Mouse (Mus musculus): ENCODE measurements around the gene Zic4. TPM values are rescaled to one million over a fixed set of nuclear protein-coding genes. Genes with fewer than 3 reads are reported as not detected.

Zic4 gene
- total RNA-seq (2014; rRNA removed) (54.7 and 73.4 TPM in 2 replicates), polyA plus RNA-seq (2015; fragmentation: Nextera tagmentation; extraction: Ambion mirVana) (22.2 and 33.5 TPM in 2 replicates)

GRCm38 (mm10) chr9:91361856-91362601 lies at the start of gene Zic4:
Zic4 (plus strand) TSS chr9:91362413.
- DNase-seq (ENCODE audit: low spot score), result peak; percentile 64
- TF ChIP-seq CTCF (IDR thresholded peaks at IDR 0.05), result no peak
- under 1% methylated on average over 45 of the region's 45 CpGs for WGBS

GRCm38 (mm10) chr9:91347591-91347990 lies 14.6 kb upstream of the Zic4 start:
- Histone ChIP-seq H3K4me3 (ENCODE audit: low read depth, low read length) (no peak overlapping the region), H3K4me1 (ENCODE audit: insufficient read depth, low read length) (no peaks in the 10 kb centered on the region), H3K36me3 (ENCODE audit: insufficient read depth, low read length) (no peaks in the 10 kb centered on the region), H3K4me2 (ENCODE audit: low read depth, low read length, poor library complexity, severe bottlenecking) (no peak overlapping the region), H3K27ac (ENCODE audit: low read depth, low read length) (no peak overlapping the region), H3K9me3 (ENCODE audit: low read length) (no peaks in the 10 kb centered on the region), H3K27me3 (ENCODE audit: insufficient read depth, low read length) (peaks cover 15% of the 10 kb centered on the region), H3K9ac (replicated peaks; ENCODE audit: low read length, poor library complexity, severe bottlenecking) (no peak overlapping the region)
- DNase-seq (ENCODE audit: low spot score), result no peak
- no peak for TF ChIP-seq CTCF (IDR thresholded peaks at IDR 0.05)
- WGBS, result 75% methylated on average over 2 of the region's 2 CpGs
- no peak for ATAC-seq (ENCODE audit: low FRiP score)

More at GRCm38 (mm10) chr9:91361856-91362601, at the start of gene Zic4:
- H3K4me2 ChIP-seq (ENCODE audit: low read depth, low read length, poor library complexity, severe bottlenecking), result peak within 1 kb of the TSS; percentile 46
- H3K27me3 ChIP-seq (ENCODE audit: insufficient read depth, low read length), result peaks cover 33% of the 10 kb centered on the region
- ATAC-seq (ENCODE audit: low FRiP score), result peak; percentile 33; the same call in 1 of the 2 replicates
- peak within 1 kb of the TSS; percentile 64 for H3K9ac ChIP-seq (replicated peaks; ENCODE audit: low read length, poor library complexity, severe bottlenecking)
- no peaks in the 10 kb centered on the region for H3K9me3 ChIP-seq (ENCODE audit: low read length)
- H3K36me3 ChIP-seq (ENCODE audit: insufficient read depth, low read length), result no peaks in the 10 kb centered on the region
- H3K27ac ChIP-seq (ENCODE audit: low read depth, low read length), result peak within 1 kb of the TSS; percentile 81
- no peaks in the 10 kb centered on the region for H3K4me1 ChIP-seq (ENCODE audit: insufficient read depth, low read length)
- H3K4me3 ChIP-seq (ENCODE audit: low read depth, low read length), result peak within 1 kb of the TSS; percentile 49

- H3K4me3 ChIP-seq (ENCODE audit: low read depth, low read length), result no peak overlapping the region
- H3K9me3 ChIP-seq (ENCODE audit: low read length), result no peaks in the 10 kb centered on the region
- H3K36me3 ChIP-seq (ENCODE audit: insufficient read depth, low read length), result no peaks in the 10 kb centered on the region
- H3K27me3 ChIP-seq (ENCODE audit: insufficient read depth, low read length), result peaks cover 21% of the 10 kb centered on the region
- ATAC-seq (ENCODE audit: low FRiP score) (no peak), DNase-seq (ENCODE audit: low spot score) (no peak)
- no peak for TF ChIP-seq CTCF (IDR thresholded peaks at IDR 0.05)
- H3K9ac ChIP-seq (replicated peaks; ENCODE audit: low read length, poor library complexity, severe bottlenecking), result no peak overlapping the region
- no peak overlapping the region for H3K4me2 ChIP-seq (ENCODE audit: low read depth, low read length, poor library complexity, severe bottlenecking)
- no peaks in the 10 kb centered on the region for H3K4me1 ChIP-seq (ENCODE audit: insufficient read depth, low read length)
- no peak overlapping the region for H3K27ac ChIP-seq (ENCODE audit: low read depth, low read length)
- WGBS, result 60% methylated on average over 1 of the region's 1 CpGs
Measured at GRCm38 (mm10) chr9:91348746-91349145, 13.5 kb upstream of the Zic4 start.

GRCm38 (mm10) chr9:91350211-91350791 lies 11.9 kb upstream of the Zic4 start:
- H3K27ac ChIP-seq (ENCODE audit: low read depth, low read length), result peak overlapping the region; percentile 62
- peaks cover 36% of the 10 kb centered on the region for H3K27me3 ChIP-seq (ENCODE audit: insufficient read depth, low read length)
- H3K9me3 ChIP-seq (ENCODE audit: low read length), result no peaks in the 10 kb centered on the region
- ATAC-seq (ENCODE audit: low FRiP score) (no peak), DNase-seq (ENCODE audit: low spot score) (peak; percentile 43)
- H3K4me2 ChIP-seq (ENCODE audit: low read depth, low read length, poor library complexity, severe bottlenecking), result peak overlapping the region; percentile 30; the same call in 1 of the 2 replicates
- TF ChIP-seq CTCF (IDR thresholded peaks at IDR 0.05), result no peak
- no peak overlapping the region for H3K9ac ChIP-seq (replicated peaks; ENCODE audit: low read length, poor library complexity, severe bottlenecking)
- no peaks in the 10 kb centered on the region; the same call in 1 of the 2 replicates for H3K4me1 ChIP-seq (ENCODE audit: insufficient read depth, low read length)
- no peaks in the 10 kb centered on the region for H3K36me3 ChIP-seq (ENCODE audit: insufficient read depth, low read length)
- peak overlapping the region; percentile 18 for H3K4me3 ChIP-seq (ENCODE audit: low read depth, low read length)
- WGBS, result 7% methylated on average over 16 of the region's 16 CpGs

- no peak for TF ChIP-seq CTCF (IDR thresholded peaks at IDR 0.05)
- 6% methylated on average over 14 of the region's 14 CpGs for WGBS
- Histone ChIP-seq H3K36me3 (ENCODE audit: insufficient read depth, low read length) (no peaks in the 10 kb centered on the region), H3K4me1 (ENCODE audit: insufficient read depth, low read length) (no peaks in the 10 kb centered on the region; the same call in 1 of the 2 replicates), H3K9me3 (ENCODE audit: low read length) (no peaks in the 10 kb centered on the region), H3K27ac (ENCODE audit: low read depth, low read length) (peak overlapping the region; percentile 62), H3K9ac (replicated peaks; ENCODE audit: low read length, poor library complexity, severe bottlenecking) (no peak overlapping the region), H3K4me2 (ENCODE audit: low read depth, low read length, poor library complexity, severe bottlenecking) (peak overlapping the region; percentile 30; the same call in 1 of the 2 replicates), H3K27me3 (ENCODE audit: insufficient read depth, low read length) (peaks cover 40% of the 10 kb centered on the region), H3K4me3 (ENCODE audit: low read depth, low read length) (peak overlapping the region; percentile 18)
- peak; percentile 45; the same call in 1 of the 2 replicates for ATAC-seq (ENCODE audit: low FRiP score)
- DNase-seq (ENCODE audit: low spot score), result peak; percentile 83
Measured at GRCm38 (mm10) chr9:91350861-91351291, 11.3 kb upstream of the Zic4 start.

- Histone ChIP-seq H3K27ac (ENCODE audit: low read depth, low read length) (peak overlapping the region; percentile 62; the same call in 1 of the 2 replicates), H3K9me3 (ENCODE audit: low read length) (no peaks in the 10 kb centered on the region), H3K27me3 (ENCODE audit: insufficient read depth, low read length) (peaks cover 42% of the 10 kb centered on the region), H3K9ac (replicated peaks; ENCODE audit: low read length, poor library complexity, severe bottlenecking) (no peak overlapping the region), H3K4me1 (ENCODE audit: insufficient read depth, low read length) (no peaks in the 10 kb centered on the region; the same call in 1 of the 2 replicates), H3K4me2 (ENCODE audit: low read depth, low read length, poor library complexity, severe bottlenecking) (peak overlapping the region; percentile 30; the same call in 1 of the 2 replicates), H3K36me3 (ENCODE audit: insufficient read depth, low read length) (no peaks in the 10 kb centered on the region), H3K4me3 (ENCODE audit: low read depth, low read length) (no peak overlapping the region)
- ATAC-seq (ENCODE audit: low FRiP score), result no peak
- DNase-seq (ENCODE audit: low spot score), result peak; percentile 14
- no peak for TF ChIP-seq CTCF (IDR thresholded peaks at IDR 0.05)
- WGBS, result 21% methylated on average over 5 of the region's 5 CpGs
Measured at GRCm38 (mm10) chr9:91351361-91351760, 10.9 kb upstream of the Zic4 start.

Measured in midbrain, postnatal 0 days (tissue).